Mouse (Mus musculus) cerebellum, postnatal 4 days (tissue): ENCODE results near the gene Dio1.

ENCODE experiments used
- DNase-seq, 2 experiments: peaks; one replicate each; pipeline ENCODE4 v3.0.0; 2022; ENCODE audit warnings: low spot score in 2 of 2, mixed read lengths in 1 of 2

Dio1 gene

GRCm38 (mm10) chr4:107247110-107247509, 59.9 kb downstream of the Dio1 start:
- no peak for DNase-seq

GRCm38 (mm10) chr4:107246040-107246439, 60.9 kb downstream of the Dio1 start:
- DNase-seq = no peak

GRCm38 (mm10) chr4:107245368-107245767, 61.6 kb downstream of the Dio1 start:
- DNase-seq = no peak

- DNase-seq = no peak
Measured at GRCm38 (mm10) chr4:107243365-107244333, 63.3 kb downstream of the Dio1 start.
